Mouse (Mus musculus) gastrocnemius, postnatal 25 days (tissue): Measurements from ENCODE around the gene Defa34. TPM values are rescaled to one million over a fixed set of nuclear protein-coding genes. Genes with fewer than 3 reads are reported as not detected.
"Not testable (repeated sequence)": the region's sequence is repeated elsewhere in the genome, so short reads cannot be mapped to it uniquely, and the experiment has no call there.

Source experiments
- DNase-seq: peaks from one replicate; pipeline ENCODE4 v3.0.0; 2022
- long read RNA-seq, 2 experiments: library from polyadenylated mRNA; stranded (forward); transcript quantifications; one replicate each; pipeline ENCODE4 v2.0.0; 2021
- total RNA-seq, 2 experiments: library from RNA; stranded (reverse); gene quantifications; 1 replicate in 1 of 2; 2 replicates in 1 of 2; pipeline ENCODE4 v1.2.3; 2021

Defa34 gene
- total RNA-seq: not detected
- long read RNA-seq, experiment 1: 0 reads
- long read RNA-seq, experiment 2: 0 reads

DNA sequence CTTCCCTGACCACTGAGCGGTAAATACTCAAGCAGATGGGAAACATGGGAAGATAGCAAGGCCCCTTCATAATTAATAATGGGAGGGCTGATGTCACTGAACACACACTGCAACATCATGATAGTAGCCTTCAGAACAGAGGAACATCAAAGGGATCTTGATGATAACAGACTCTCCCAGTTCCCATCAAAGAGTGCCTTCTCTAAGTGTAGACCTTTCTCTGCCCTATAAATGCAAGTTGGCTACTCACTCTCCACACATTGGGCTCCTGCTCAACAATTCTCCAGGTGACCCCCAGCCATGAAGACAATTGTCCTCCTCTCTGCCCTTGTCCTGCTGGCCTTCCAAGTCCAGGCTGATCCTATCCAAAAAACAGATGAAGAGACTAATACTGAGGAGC lies at the start of gene Defa34:
Defa34 (plus strand) TSS at position 301 of the 400 bp plus-strand sequence.
- not testable (repeated sequence) for DNase-seq

DNA sequence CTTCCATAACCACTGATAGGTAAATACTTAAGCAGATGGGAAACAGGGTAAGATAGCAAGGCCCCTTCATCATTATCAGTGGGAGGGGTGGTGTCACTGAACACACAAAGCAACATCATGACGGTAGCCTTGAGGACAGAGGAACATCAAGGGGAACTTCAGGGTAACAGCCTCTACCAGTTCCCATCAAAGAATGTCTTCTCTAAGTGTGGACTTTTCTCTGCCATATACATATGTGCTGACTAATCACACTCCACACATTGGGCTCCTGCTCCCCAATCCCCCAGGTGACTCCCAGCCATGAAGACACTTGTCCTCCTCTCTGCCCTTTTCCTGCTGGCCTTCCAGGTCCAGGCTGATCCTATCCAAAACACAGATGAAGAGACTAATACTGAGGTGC lies 47.7 kb upstream of the Defa34 start, which contains the start of gene Defa26:
Defa26 (plus strand) TSS at position 301 of the 400 bp plus-strand sequence.
- DNase-seq: not testable (repeated sequence)

DNA sequence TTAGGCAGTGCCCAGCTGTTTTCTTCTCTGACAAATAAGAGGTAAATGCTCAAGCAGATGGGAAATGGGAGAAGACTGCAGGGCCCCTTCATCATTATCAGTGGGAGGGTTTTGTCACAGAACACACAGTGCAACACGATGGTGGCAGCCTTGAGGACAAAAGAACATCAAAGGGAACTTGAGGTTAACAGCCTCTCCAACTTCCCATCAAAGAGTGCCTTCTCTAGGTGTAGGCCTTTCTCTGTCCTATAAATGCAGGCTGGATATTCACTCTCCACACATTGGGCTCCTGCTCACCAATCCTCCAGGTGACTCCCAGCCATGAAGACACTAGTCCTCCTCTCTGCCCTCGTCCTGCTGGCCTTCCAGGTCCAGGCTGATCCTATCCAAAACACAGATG lies 10.1 kb upstream of the Defa34 start, which contains the start of gene Defa17:
Defa17 (plus strand) TSS at position 301 of the 400 bp plus-strand sequence.
- DNase-seq: not testable (repeated sequence)

DNA sequence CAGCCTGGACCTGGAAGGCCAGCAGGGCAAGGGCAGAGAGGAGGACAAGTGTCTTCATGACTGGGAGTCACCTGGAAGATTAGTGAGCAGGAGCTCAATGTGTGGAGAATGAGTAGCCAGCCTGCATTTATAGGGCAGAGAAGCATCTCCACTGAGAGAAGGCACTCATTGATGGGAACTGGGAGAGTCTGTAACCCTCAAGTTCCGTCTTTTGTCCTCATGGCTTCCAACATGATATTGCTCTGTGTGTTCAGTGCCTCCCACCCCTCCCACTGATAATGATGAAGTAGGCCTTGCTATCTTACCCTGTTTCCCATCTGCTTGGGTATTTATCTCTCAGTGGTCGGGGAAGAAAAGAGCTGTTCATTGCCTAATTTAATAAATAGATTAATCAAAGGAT lies 37.9 kb downstream of the Defa34 start, which contains the start of gene AY761184:
AY761184 (minus strand) TSS at position 101 of the 400 bp plus-strand sequence.
- not testable (repeated sequence) for DNase-seq

Other genes with a start within 250 kb of the Defa34 start
- not detected for gene Defa36, start 238.4 kb upstream of the Defa34 start, total RNA-seq
- not detected for gene Gm7849, start 209.2 kb upstream of the Defa34 start, total RNA-seq
- not detected for gene Defa20, start 156.5 kb upstream of the Defa34 start, total RNA-seq
- not detected for gene Defa32, start 136.8 kb upstream of the Defa34 start, total RNA-seq
- not detected for gene Defa37, start 100.4 kb upstream of the Defa34 start, total RNA-seq
- not detected for gene Defa28, start 82.8 kb upstream of the Defa34 start, total RNA-seq
- gene Gm7861, start 71.3 kb upstream of the Defa34 start, total RNA-seq: not detected
- gene Defa26, start 47.6 kb upstream of the Defa34 start, total RNA-seq: not detected
- gene Defa17, start 10.0 kb upstream of the Defa34 start, total RNA-seq: not detected
- not detected for gene AY761184, start 37.8 kb downstream of the Defa34 start, total RNA-seq
- gene Defa24, start 68.7 kb downstream of the Defa34 start, total RNA-seq: not detected
- gene Defb50, start 157.7 kb downstream of the Defa34 start, total RNA-seq: not detected
- not detected for gene Defb2, start 174.1 kb downstream of the Defa34 start, total RNA-seq
- gene Defb10, start 193.1 kb downstream of the Defa34 start, total RNA-seq: not detected
- gene Defb9, start 219.6 kb downstream of the Defa34 start, total RNA-seq: not detected
- gene Defb11, start 240.6 kb downstream of the Defa34 start, total RNA-seq: not detected